Mouse (Mus musculus): ENCODE data around the gene Trrap. TPM values are rescaled to one million over a fixed set of nuclear protein-coding genes. Genes with fewer than 3 reads are reported as not detected.

Gene Trrap
- total RNA-seq, 2 experiments from 2014 or later = 149 to 162 TPM

Small RNA genes within 50 kb of the gene (microRNA-seq; reads per million reads assigned to microRNA genes)
- 0.90 reads per million for gene Mir7039

Other genes with a start within 250 kb of the Trrap start
- 10 to 100 TPM; 11.8 to 15.9 TPM for gene Nptx2, start 221.8 kb upstream of the Trrap start, total RNA-seq (2021)
- gene Tmem130, start 5.9 kb upstream of the Trrap start, total RNA-seq (2021) = 100 to 1,000 TPM; 183 to 239 TPM
- 10 to 100 TPM; 59.3 to 60.2 TPM for gene Smurf1, start 198.1 kb downstream of the Trrap start, total RNA-seq (2021)